Mouse (Mus musculus) midbrain, embryonic 13.5 days (tissue): ENCODE data around the gene Mfsd14a. TPM values are rescaled to one million over a fixed set of nuclear protein-coding genes. Genes with fewer than 3 reads are reported as not detected.

ENCODE experiments used
- ATAC-seq: fragments of 200-750 bp; cut with Nextera tagmentation; 2 replicates; pipeline ENCODE4 v1.8.0; 2017; ENCODE audit warnings: mild to moderate bottlenecking, moderate TSS enrichment, moderate library complexity
- H3K27ac ChIP-seq: fragments of 300-500 bp; sonication (generic); 2 replicates; pipeline ENCODE4 v1.5.1; 2015; ENCODE audit warnings: inconsistent platforms, mild to moderate bottlenecking, moderate library complexity
- H3K27me3 ChIP-seq: fragments of 300-500 bp; sonication (generic); 2 replicates; pipeline ENCODE4 v1.6.1; 2015; ENCODE audit warnings: mild to moderate bottlenecking, inconsistent platforms
- H3K36me3 ChIP-seq: fragments of 300-500 bp; sonication (generic); 2 replicates; pipeline ENCODE4 v1.6.1; 2015; ENCODE audit warnings: mild to moderate bottlenecking, inconsistent platforms
- H3K4me1 ChIP-seq: fragments of 300-500 bp; sonication (generic); replicated peaks from 2 replicates; pipeline ENCODE4 v1.6.1; 2015; ENCODE audit warnings: inconsistent platforms
- H3K4me2 ChIP-seq: fragments of 300-500 bp; sonication (generic); replicated peaks from 2 replicates; pipeline ENCODE4 v1.6.1; 2015; ENCODE audit warnings: moderate library complexity, mild to moderate bottlenecking, inconsistent platforms
- H3K4me3 ChIP-seq: fragments of 300-500 bp; sonication (generic); replicated peaks from 2 replicates; pipeline ENCODE4 v1.5.1; 2015; ENCODE audit warnings: mild to moderate bottlenecking, inconsistent platforms
- H3K9ac ChIP-seq: fragments of 300-500 bp; sonication (generic); replicated peaks from 2 replicates; pipeline ENCODE4 v1.6.1; 2015; ENCODE audit warnings: mild to moderate bottlenecking, inconsistent platforms
- H3K9me3 ChIP-seq: fragments of 300-500 bp; sonication (generic); 2 replicates; pipeline ENCODE4 v1.6.1; 2016; ENCODE audit warnings: mild to moderate bottlenecking, inconsistent platforms
- WGBS: fragments of 180-500 bp; shearing (Covaris S2); methylation state at CpG from one replicate; pipeline ENCODE4 v1.1.7; 2015; 5-methylcytosine and 5-hydroxymethylcytosine counted together
- polyA plus RNA-seq: library from polyadenylated mRNA; unstranded; fragments of >200 nt; fragmentation: Nextera tagmentation; extraction: Ambion mirVana; gene quantifications from 2 replicates; pipeline ENCODE4 v1.2.1, GENCODE M21; 2015

Gene Mfsd14a
- polyA plus RNA-seq, 1 experiment from 2014 or later = 65.4 TPM

DNA sequence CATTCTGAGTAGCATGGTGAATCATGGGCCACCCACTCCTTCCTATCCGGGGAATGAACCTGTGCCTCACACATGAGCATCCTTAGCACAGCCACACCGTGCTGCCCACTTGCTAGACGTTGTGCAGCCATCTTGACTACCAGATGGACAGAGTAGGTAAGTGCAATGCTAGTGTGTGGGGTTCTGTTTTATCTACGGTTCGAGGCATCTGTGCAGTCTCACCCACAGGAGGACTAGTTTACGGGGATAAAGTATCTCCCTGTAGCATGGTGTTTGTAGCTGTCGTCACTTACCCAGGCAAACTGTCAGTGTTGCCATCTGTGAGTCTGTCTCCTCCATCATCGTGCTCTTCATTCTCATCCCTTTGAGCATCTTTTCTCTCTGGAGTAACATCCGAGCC, 80.3 kb downstream of the Mfsd14a start:
- Histone ChIP-seq H3K27me3 (no peaks in the 10 kb centered on the region), H3K27ac (no peak overlapping the region), H3K4me3 (no peak overlapping the region), H3K9ac (no peak overlapping the region), H3K9me3 (no peaks in the 10 kb centered on the region), H3K4me1 (no peaks in the 10 kb centered on the region), H3K36me3 (peaks cover 62% of the 10 kb centered on the region), H3K4me2 (no peak overlapping the region)
- no peak for ATAC-seq
- WGBS = 96% methylated on average over 9 of the region's 9 CpGs

Other genes starting within 250 kb of the Mfsd14a start
- 9.4 and 9.8 TPM in 2 replicates for gene Cdc14a, start 238.6 kb downstream of the Mfsd14a start, polyA plus RNA-seq
- gene Rtca, start 154.5 kb downstream of the Mfsd14a start, polyA plus RNA-seq = 118 TPM in 2 replicates
- 11.5 and 11.9 TPM in 2 replicates for gene Dbt, start 149.6 kb downstream of the Mfsd14a start, polyA plus RNA-seq
- gene Lrrc39, start 99.7 kb downstream of the Mfsd14a start, polyA plus RNA-seq = 0.51 and 0.71 TPM in 2 replicates
- 23.5 and 25.1 TPM in 2 replicates for gene Sass6, start 67.7 kb downstream of the Mfsd14a start, polyA plus RNA-seq
- gene Trmt13, start 48.1 kb downstream of the Mfsd14a start, polyA plus RNA-seq = 28.5 and 33.6 TPM in 2 replicates
- not detected in 2 replicates for gene Gm43191, start 18.6 kb upstream of the Mfsd14a start, polyA plus RNA-seq
- 6.3 and 7.2 TPM in 2 replicates for gene Slc35a3, start 50.2 kb upstream of the Mfsd14a start, polyA plus RNA-seq
- gene Agl, start 145.5 kb upstream of the Mfsd14a start, polyA plus RNA-seq = 15.3 and 17.2 TPM in 2 replicates
- gene Frrs1, start 196.8 kb upstream of the Mfsd14a start, polyA plus RNA-seq = 2.6 and 3.6 TPM in 2 replicates